Mouse (Mus musculus): ENCODE data around the gene Gcc1. TPM values are rescaled to one million over a fixed set of nuclear protein-coding genes. Genes with fewer than 3 reads are reported as not detected.

The Gcc1 gene
- total and polyA plus RNA-seq, 3 experiments, result 4.4 to 7.4 (median 7.2) TPM

DNA sequence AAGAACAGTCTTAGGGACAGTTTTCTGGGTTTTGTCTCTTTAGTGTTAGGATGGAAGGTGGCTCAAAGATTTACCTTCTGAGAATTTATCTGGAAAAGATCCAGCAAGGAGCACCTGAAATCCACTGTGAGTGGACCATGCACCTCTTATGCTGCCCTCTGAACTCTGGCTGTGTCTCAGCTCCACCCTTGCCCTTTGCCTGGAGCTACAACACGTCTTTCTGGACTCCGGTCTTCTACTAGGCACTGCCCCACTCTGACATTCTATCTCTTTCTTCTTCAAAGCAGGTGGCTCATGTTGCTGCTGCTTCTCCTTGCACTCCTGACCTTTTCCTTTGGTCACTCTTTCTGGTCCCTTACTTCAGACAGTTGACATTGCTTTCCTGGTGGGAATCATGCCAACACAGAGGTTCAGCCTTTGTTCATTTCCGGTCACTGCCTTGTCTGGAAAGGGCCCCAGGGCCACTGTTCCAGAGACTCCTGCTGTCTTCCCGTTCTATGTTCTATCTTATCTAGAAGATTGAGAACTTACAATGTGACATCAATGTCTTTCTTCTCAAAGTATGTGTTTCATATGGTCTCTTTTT is 41.9 kb upstream of the Gcc1 start:
- H3K27me3 ChIP-seq (replicated peaks), result no peaks in the 10 kb centered on the region

DNA sequence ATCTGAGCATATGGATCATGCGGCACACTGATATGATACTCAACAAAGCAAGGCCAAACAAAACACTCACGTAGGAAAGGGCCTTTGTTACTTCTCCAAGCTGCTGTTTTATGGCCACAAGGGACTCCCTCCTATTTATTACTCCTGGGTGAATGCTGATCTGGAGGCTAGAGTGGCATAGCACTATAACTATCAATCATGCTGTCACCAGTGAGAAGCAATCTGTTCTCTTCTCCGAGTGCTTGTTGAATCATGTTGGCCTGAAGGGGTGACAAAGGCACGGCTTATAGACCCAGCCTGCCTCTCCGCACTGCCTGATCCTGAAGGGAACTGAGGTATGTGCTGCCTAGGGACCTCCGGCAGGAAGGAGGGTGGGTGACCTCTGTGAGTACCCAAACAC is 36.4 kb upstream of the Gcc1 start:
- Histone ChIP-seq H3K79me2 (replicated peaks; ENCODE audit: control insufficient read depth, extremely low read depth, insufficient read depth, poor library complexity, severe bottlenecking) (no peaks in the 10 kb centered on the region), H3K27me3 (replicated peaks) (no peaks in the 10 kb centered on the region), H3K9me3 (replicated peaks; ENCODE audit: low read length) (no peaks in the 10 kb centered on the region), H3K4me2 (ENCODE audit: insufficient read depth, low read depth, poor library complexity, severe bottlenecking) (no peak overlapping the region), H3K4me3 (replicated peaks in 1 of 3; ENCODE audit: low read depth in 2 of 3, low read length in 2 of 3, poor library complexity in 1 of 3) (no peak overlapping the region), H3K36me3 (replicated peaks in 1 of 2; ENCODE audit: control insufficient read depth in 1 of 2, insufficient read depth in 1 of 2, low read length in 1 of 2) (no peaks in the 10 kb centered on the region), H3K9ac (ENCODE audit: insufficient read depth, low read depth) (no peak overlapping the region), H3K27ac (ENCODE audit: insufficient read depth, low read depth) (no peak overlapping the region), H3K4me1 (ENCODE audit: control insufficient read depth in 1 of 2, insufficient read depth in 2 of 2) (no peaks in the 10 kb centered on the region)
- dilution Hi-C loops (cut with MboI; ENCODE audit: extremely low pct_ligation_motif_present, extremely low pct_unique_long_range_greater_than_20kb, low sequenced_read_pairs), result no loop called here
- in situ Hi-C loops (cut with MboI; ENCODE audit: low pct_ligation_motif_present, low pct_unique_long_range_greater_than_20kb, low sequenced_read_pairs), result no loop called here
- TF ChIP-seq CHD2 (IDR thresholded peaks at IDR 0.05; ENCODE audit: low read length) (no peak), ZMIZ1 (IDR thresholded peaks at IDR 0.05; ENCODE audit: low read depth, low read length) (no peak)
- DNase-seq (ENCODE audit: extremely low read depth), result no peak

More for the DNA sequence above, 41.9 kb upstream of the Gcc1 start:
- dilution Hi-C loops (cut with MboI; ENCODE audit: extremely low pct_ligation_motif_present, extremely low pct_unique_long_range_greater_than_20kb, low sequenced_read_pairs) (no loop called here), in situ Hi-C loops (cut with MboI; ENCODE audit: low pct_ligation_motif_present, low pct_unique_long_range_greater_than_20kb, low sequenced_read_pairs) (no loop called here)
- no peaks in the 10 kb centered on the region for H3K4me1 ChIP-seq (ENCODE audit: control insufficient read depth in 1 of 2, insufficient read depth in 2 of 2)
- no peaks in the 10 kb centered on the region for H3K9me3 ChIP-seq (replicated peaks; ENCODE audit: low read length)
- H3K4me3 ChIP-seq (replicated peaks in 1 of 3; ENCODE audit: low read depth in 2 of 3, low read length in 2 of 3, poor library complexity in 1 of 3), result no peak overlapping the region
- no peaks in the 10 kb centered on the region for H3K36me3 ChIP-seq (replicated peaks in 1 of 2; ENCODE audit: control insufficient read depth in 1 of 2, insufficient read depth in 1 of 2, low read length in 1 of 2)
- no peaks in the 10 kb centered on the region for H3K79me2 ChIP-seq (replicated peaks; ENCODE audit: control insufficient read depth, extremely low read depth, insufficient read depth, poor library complexity, severe bottlenecking)
- H3K4me2 ChIP-seq (ENCODE audit: insufficient read depth, low read depth, poor library complexity, severe bottlenecking), result no peak overlapping the region
- H3K27ac ChIP-seq (ENCODE audit: insufficient read depth, low read depth), result no peak overlapping the region
- DNase-seq (ENCODE audit: extremely low read depth), result no peak
- no peak for TF ChIP-seq TBP (conservative IDR thresholded peaks at IDR 0.05; ENCODE audit: low read depth, low read length)
- no peak for TF ChIP-seq TCF12 (IDR thresholded peaks at IDR 0.05; ENCODE audit: low read depth, low read length)
- no peak for TF ChIP-seq MAFK (IDR thresholded peaks at IDR 0.05; ENCODE audit: insufficient replicate concordance, low read length)
- no peak for TF ChIP-seq MXI1 (IDR thresholded peaks at IDR 0.05; ENCODE audit: low read depth, low read length)
- TF ChIP-seq RAD21 (IDR thresholded peaks at IDR 0.05; ENCODE audit: low read depth, low read length), result no peak
- no peak for TF ChIP-seq EP300 (IDR thresholded peaks at IDR 0.05; ENCODE audit: low read length)
- no peak for TF ChIP-seq CHD2 (IDR thresholded peaks at IDR 0.05; ENCODE audit: low read length)
- no peak for TF ChIP-seq JUN (IDR thresholded peaks at IDR 0.05; ENCODE audit: insufficient read depth, low read depth, low read length)
- no peak for TF ChIP-seq SMC3 (IDR thresholded peaks at IDR 0.05; ENCODE audit: low read depth, low read length)
- no peak for TF ChIP-seq POLR2A (IDR thresholded peaks at IDR 0.05; ENCODE audit: low read depth, low read length)
- no peak for TF ChIP-seq USF2 (conservative IDR thresholded peaks at IDR 0.05; ENCODE audit: low read depth, low read length)
- TF ChIP-seq PAX5 (IDR thresholded peaks at IDR 0.05; ENCODE audit: low read length), result no peak
- TF ChIP-seq KAT2A (IDR thresholded peaks at IDR 0.05; ENCODE audit: insufficient replicate concordance, low read length), result no peak
- H3K9ac ChIP-seq (ENCODE audit: insufficient read depth, low read depth), result no peak overlapping the region

DNA sequence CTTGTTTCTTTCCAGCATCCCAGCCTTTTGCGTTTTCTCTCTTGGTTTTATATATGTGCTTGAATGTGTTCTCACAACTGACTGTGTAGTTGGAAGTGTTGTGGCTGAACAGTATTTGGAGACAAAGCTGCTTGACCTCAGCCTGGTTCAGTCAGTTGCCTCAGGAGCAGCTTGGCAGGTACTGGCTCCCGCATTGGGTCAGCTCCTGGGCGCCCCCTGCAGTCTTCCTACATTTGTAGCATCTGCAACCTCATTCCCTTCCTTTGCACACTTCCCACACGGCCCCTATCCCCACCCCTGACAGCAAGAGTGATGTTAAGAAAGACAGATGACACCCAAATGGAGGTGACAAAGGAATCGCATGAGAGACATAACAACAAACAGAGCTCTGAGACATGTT is 32.3 kb upstream of the Gcc1 start:
- peak; percentile 24 for DNase-seq (ENCODE audit: extremely low read depth)
- Histone ChIP-seq H3K27ac (ENCODE audit: insufficient read depth, low read depth) (no peak overlapping the region), H3K36me3 (replicated peaks in 1 of 2; ENCODE audit: control insufficient read depth in 1 of 2, insufficient read depth in 1 of 2, low read length in 1 of 2) (no peaks in the 10 kb centered on the region), H3K9ac (ENCODE audit: insufficient read depth, low read depth) (no peak overlapping the region), H3K4me3 (replicated peaks in 1 of 3; ENCODE audit: low read depth in 2 of 3, low read length in 2 of 3, poor library complexity in 1 of 3) (no peak overlapping the region), H3K4me2 (ENCODE audit: insufficient read depth, low read depth, poor library complexity, severe bottlenecking) (peak overlapping the region; percentile 81), H3K4me1 (ENCODE audit: control insufficient read depth in 1 of 2, insufficient read depth in 2 of 2) (no peaks in the 10 kb centered on the region), H3K9me3 (replicated peaks; ENCODE audit: low read length) (no peaks in the 10 kb centered on the region), H3K27me3 (replicated peaks) (no peaks in the 10 kb centered on the region), H3K79me2 (replicated peaks; ENCODE audit: control insufficient read depth, extremely low read depth, insufficient read depth, poor library complexity, severe bottlenecking) (no peaks in the 10 kb centered on the region)
- dilution Hi-C loops (cut with MboI; ENCODE audit: extremely low pct_ligation_motif_present, extremely low pct_unique_long_range_greater_than_20kb, low sequenced_read_pairs) (no loop called here), in situ Hi-C loops (cut with MboI; ENCODE audit: low pct_ligation_motif_present, low pct_unique_long_range_greater_than_20kb, low sequenced_read_pairs) (no loop called here)
- TF ChIP-seq ZMIZ1 (IDR thresholded peaks at IDR 0.05; ENCODE audit: low read depth, low read length), result no peak
- TF ChIP-seq NRF1 (IDR thresholded peaks at IDR 0.05; ENCODE audit: low read depth, low read length), result no peak
- no peak for TF ChIP-seq MXI1 (IDR thresholded peaks at IDR 0.05; ENCODE audit: low read depth, low read length)
- no peak for TF ChIP-seq GABPA (IDR thresholded peaks at IDR 0.05; ENCODE audit: insufficient replicate concordance, low read depth, low read length)
- TF ChIP-seq RAD21 (IDR thresholded peaks at IDR 0.05; ENCODE audit: low read depth, low read length), result peak; percentile 59
- TF ChIP-seq CTCF (conservative IDR thresholded peaks at IDR 0.05 in 1 of 2, IDR thresholded peaks at IDR 0.05 in 1 of 2; ENCODE audit: low read depth in 2 of 2, low read length in 2 of 2), result peak; percentile 18 to 76; a peak in 3 of 4 replicates
- TF ChIP-seq ZC3H11A (IDR thresholded peaks at IDR 0.05; ENCODE audit: low read depth, low read length), result no peak
- TF ChIP-seq CHD1 (IDR thresholded peaks at IDR 0.05; ENCODE audit: low read depth, low read length), result no peak
- TF ChIP-seq RCOR1 (conservative IDR thresholded peaks at IDR 0.05; ENCODE audit: low read depth, low read length), result no peak
- no peak for TF ChIP-seq HCFC1 (IDR thresholded peaks at IDR 0.05; ENCODE audit: low read depth, low read length)
- no peak for TF ChIP-seq POLR2A (IDR thresholded peaks at IDR 0.05; ENCODE audit: low read depth, low read length)
- TF ChIP-seq IRF4 (IDR thresholded peaks at IDR 0.05; ENCODE audit: low read depth, low read length), result no peak
- TF ChIP-seq ETS1 (conservative IDR thresholded peaks at IDR 0.05; ENCODE audit: low read depth, low read length), result no peak
- TF ChIP-seq SMC3 (IDR thresholded peaks at IDR 0.05; ENCODE audit: low read depth, low read length), result peak; percentile 69
- TF ChIP-seq USF2 (conservative IDR thresholded peaks at IDR 0.05; ENCODE audit: low read depth, low read length), result no peak
- TF ChIP-seq USF1 (IDR thresholded peaks at IDR 0.05; ENCODE audit: low read depth, low read length), result no peak

Measured in CH12.LX (cell line).